Mouse (Mus musculus): Measurements from ENCODE around the gene Aldh9a1. TPM values are rescaled to one million over a fixed set of nuclear protein-coding genes. Genes with fewer than 3 reads are reported as not detected.

The Aldh9a1 gene
- total and polyA plus RNA-seq, 2 experiments from 2014 or later: 18.7 to 36.7 TPM

GRCm38 (mm10) chr1:167389584-167389983 is 39.8 kb downstream of the Aldh9a1 start:
- H3K4me2 ChIP-seq (ENCODE audit: low read depth): no peak overlapping the region
- H3K27ac ChIP-seq (ENCODE audit: low read depth, low read length): no peak overlapping the region
- TF ChIP-seq CTCF (IDR thresholded peaks at IDR 0.05; ENCODE audit: low read depth): no peak
- no peaks in the 10 kb centered on the region for H3K27me3 ChIP-seq (ENCODE audit: insufficient read depth, low read length)
- 90% methylated on average over 7 of the region's 7 CpGs for WGBS
- DNase-seq: no peak
- H3K4me1 ChIP-seq (ENCODE audit: insufficient read depth): no peaks in the 10 kb centered on the region
- no peak overlapping the region for H3K4me3 ChIP-seq (ENCODE audit: low read depth, low read length)
- H3K36me3 ChIP-seq (ENCODE audit: insufficient read depth): no peaks in the 10 kb centered on the region
- no peaks in the 10 kb centered on the region for H3K9me3 ChIP-seq (ENCODE audit: low read length)
- ATAC-seq: no peak
- no peak overlapping the region for H3K9ac ChIP-seq

- H3K4me3 ChIP-seq (ENCODE audit: low read depth, low read length): no peak overlapping the region
- TF ChIP-seq CTCF (IDR thresholded peaks at IDR 0.05; ENCODE audit: low read depth): no peak
- 70% methylated on average over 4 of the region's 4 CpGs for WGBS
- ATAC-seq: no peak
- H3K36me3 ChIP-seq (ENCODE audit: insufficient read depth): no peaks in the 10 kb centered on the region
- H3K4me2 ChIP-seq (ENCODE audit: low read depth): no peak overlapping the region
- no peaks in the 10 kb centered on the region for H3K27me3 ChIP-seq (ENCODE audit: insufficient read depth, low read length)
- no peaks in the 10 kb centered on the region for H3K9me3 ChIP-seq (ENCODE audit: low read length)
- no peak overlapping the region for H3K27ac ChIP-seq (ENCODE audit: low read depth, low read length)
- DNase-seq: no peak
- H3K9ac ChIP-seq: no peak overlapping the region
- H3K4me1 ChIP-seq (ENCODE audit: insufficient read depth): no peaks in the 10 kb centered on the region
Observed at GRCm38 (mm10) chr1:167390381-167390780, 40.6 kb downstream of the Aldh9a1 start.

GRCm38 (mm10) chr1:167391241-167391640 is 41.5 kb downstream of the Aldh9a1 start:
- no peak overlapping the region for H3K9ac ChIP-seq
- no peak for TF ChIP-seq CTCF (IDR thresholded peaks at IDR 0.05; ENCODE audit: low read depth)
- ATAC-seq: no peak
- H3K4me2 ChIP-seq (ENCODE audit: low read depth): no peak overlapping the region
- H3K4me3 ChIP-seq (ENCODE audit: low read depth, low read length): no peak overlapping the region
- H3K27me3 ChIP-seq (ENCODE audit: insufficient read depth, low read length): no peaks in the 10 kb centered on the region
- WGBS: 72% methylated on average over 6 of the region's 6 CpGs
- no peaks in the 10 kb centered on the region for H3K9me3 ChIP-seq (ENCODE audit: low read length)
- no peak for DNase-seq
- H3K4me1 ChIP-seq (ENCODE audit: insufficient read depth): no peaks in the 10 kb centered on the region
- H3K27ac ChIP-seq (ENCODE audit: low read depth, low read length): no peak overlapping the region
- H3K36me3 ChIP-seq (ENCODE audit: insufficient read depth): no peaks in the 10 kb centered on the region

- TF ChIP-seq CTCF (IDR thresholded peaks at IDR 0.05; ENCODE audit: low read depth): no peak
- Histone ChIP-seq H3K4me2 (ENCODE audit: low read depth) (peak overlapping the region; percentile 90), H3K27ac (ENCODE audit: low read depth, low read length) (no peak overlapping the region), H3K9me3 (ENCODE audit: low read length) (no peaks in the 10 kb centered on the region), H3K4me1 (ENCODE audit: insufficient read depth) (no peaks in the 10 kb centered on the region), H3K4me3 (ENCODE audit: low read depth, low read length) (peak overlapping the region; percentile 69), H3K27me3 (ENCODE audit: insufficient read depth, low read length) (no peaks in the 10 kb centered on the region), H3K9ac (peak overlapping the region; percentile 56; the same call in 1 of the 2 replicates), H3K36me3 (ENCODE audit: insufficient read depth) (no peaks in the 10 kb centered on the region)
- no peak for DNase-seq
- no peak for ATAC-seq
- 47% methylated on average over 2 of the region's 2 CpGs for WGBS
Observed at GRCm38 (mm10) chr1:167392031-167392640, 42.3 kb downstream of the Aldh9a1 start.

- peak overlapping the region; percentile 69 for H3K4me3 ChIP-seq (ENCODE audit: low read depth, low read length)
- no peaks in the 10 kb centered on the region for H3K9me3 ChIP-seq (ENCODE audit: low read length)
- peak overlapping the region; percentile 90 for H3K4me2 ChIP-seq (ENCODE audit: low read depth)
- H3K9ac ChIP-seq: peak overlapping the region; percentile 56
- DNase-seq: no peak
- TF ChIP-seq CTCF (IDR thresholded peaks at IDR 0.05; ENCODE audit: low read depth): no peak
- no peak overlapping the region for H3K27ac ChIP-seq (ENCODE audit: low read depth, low read length)
- no peaks in the 10 kb centered on the region for H3K27me3 ChIP-seq (ENCODE audit: insufficient read depth, low read length)
- no peaks in the 10 kb centered on the region for H3K36me3 ChIP-seq (ENCODE audit: insufficient read depth)
- no peak for ATAC-seq
- 8% methylated on average over 8 of the region's 8 CpGs for WGBS
- H3K4me1 ChIP-seq (ENCODE audit: insufficient read depth): no peaks in the 10 kb centered on the region
Observed at GRCm38 (mm10) chr1:167392687-167393086, 42.9 kb downstream of the Aldh9a1 start.

- Histone ChIP-seq H3K27me3 (ENCODE audit: insufficient read depth, low read length) (no peaks in the 10 kb centered on the region), H3K4me3 (ENCODE audit: low read depth, low read length) (peak overlapping the region; percentile 69), H3K27ac (ENCODE audit: low read depth, low read length) (peak overlapping the region; percentile 75), H3K36me3 (ENCODE audit: insufficient read depth) (no peaks in the 10 kb centered on the region), H3K9me3 (ENCODE audit: low read length) (no peaks in the 10 kb centered on the region), H3K9ac (peak overlapping the region; percentile 56), H3K4me1 (ENCODE audit: insufficient read depth) (no peaks in the 10 kb centered on the region), H3K4me2 (ENCODE audit: low read depth) (peak overlapping the region; percentile 90)
- peak; percentile 26; the same call in 1 of the 2 replicates for TF ChIP-seq CTCF (IDR thresholded peaks at IDR 0.05; ENCODE audit: low read depth)
- ATAC-seq (peak; percentile 16), DNase-seq (peak; percentile 53)
- WGBS: 1% methylated on average over 15 of the region's 15 CpGs
Observed at GRCm38 (mm10) chr1:167393281-167393680, 43.5 kb downstream of the Aldh9a1 start.

GRCm38 (mm10) chr1:167393683-167394492 is 44.1 kb downstream of the Aldh9a1 start, which contains the start of gene Mgst3:
Mgst3 (minus strand) TSS chr1:167393841.
- Histone ChIP-seq H3K9ac (peak within 1 kb of the TSS; percentile 56), H3K27me3 (ENCODE audit: insufficient read depth, low read length) (no peaks in the 10 kb centered on the region), H3K27ac (ENCODE audit: low read depth, low read length) (peak within 1 kb of the TSS; percentile 75), H3K4me2 (ENCODE audit: low read depth) (peak within 1 kb of the TSS; percentile 90), H3K4me1 (ENCODE audit: insufficient read depth) (no peaks in the 10 kb centered on the region), H3K4me3 (ENCODE audit: low read depth, low read length) (peak within 1 kb of the TSS; percentile 69), H3K9me3 (ENCODE audit: low read length) (no peaks in the 10 kb centered on the region), H3K36me3 (ENCODE audit: insufficient read depth) (no peaks in the 10 kb centered on the region)
- ATAC-seq: peak; percentile 97
- DNase-seq: peak; percentile 98
- WGBS: under 1% methylated on average over 45 of the region's 45 CpGs
- TF ChIP-seq CTCF (IDR thresholded peaks at IDR 0.05; ENCODE audit: low read depth): peak; percentile 73

Measured in forebrain, postnatal 0 days (tissue).